ENCODE assay signal across 8 mouse cellular contexts in the genomic region with DNA sequence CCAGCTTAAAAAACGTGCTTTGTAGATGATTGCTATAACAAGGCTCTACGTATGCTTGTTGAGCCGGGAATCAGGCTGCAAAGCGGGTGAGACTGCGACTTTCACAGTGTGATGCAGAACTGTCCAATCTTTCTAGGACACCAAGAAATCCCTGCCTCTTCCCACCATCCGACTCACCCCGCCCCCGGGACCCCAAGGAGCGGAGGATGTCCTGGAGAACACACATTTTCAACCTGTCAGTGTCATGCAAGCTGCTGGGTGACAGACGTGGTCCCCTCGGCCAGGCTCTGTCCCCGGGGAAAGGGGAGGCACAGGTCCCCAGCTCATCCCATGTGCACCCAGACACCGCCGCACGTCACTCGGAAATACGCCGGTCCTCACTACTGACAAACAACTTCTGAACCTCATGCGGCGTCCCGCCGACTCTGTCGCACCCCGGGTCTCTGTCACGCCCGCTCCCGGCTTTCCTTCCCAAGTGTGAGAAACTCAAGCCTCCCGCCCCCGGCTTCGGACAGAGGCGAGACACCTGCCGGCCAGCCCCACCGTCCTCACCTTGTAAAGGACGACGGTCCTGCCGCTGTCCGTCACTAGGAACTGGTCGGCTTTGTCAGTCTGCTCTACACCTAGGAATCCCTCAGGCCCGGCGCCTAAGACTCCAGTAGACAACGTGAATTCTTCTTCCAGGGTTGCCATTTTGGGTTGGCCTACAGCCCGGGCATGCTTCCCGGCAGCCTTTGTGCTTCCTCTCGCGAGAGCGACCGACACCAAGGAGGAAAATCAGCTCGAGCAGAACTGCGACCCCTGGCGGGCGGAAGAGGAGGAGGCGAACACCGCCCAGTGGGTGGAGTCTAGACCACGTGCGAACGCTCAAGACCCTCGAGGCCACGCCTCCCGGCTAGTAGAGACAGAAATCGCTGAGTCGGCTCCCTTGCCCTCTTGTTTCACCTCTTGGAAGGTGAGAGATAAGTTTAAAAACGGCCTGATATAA. TPM values are rescaled to one million over a fixed set of nuclear protein-coding genes. Genes with fewer than 3 reads are reported as not detected.
DNase-seq lines count a peak whose midpoint lies in the region; ATAC-seq and TF ChIP-seq lines count a peak whose summit lies in the region.

A gene (minus strand): TSS at position 817 of the 988 bp plus-strand sequence.

- H3K4me3 ChIP-seq in C2C12 (ENCODE audit: insufficient read depth, poor library complexity, severe bottlenecking) (peak within 1 kb of the TSS; percentile 99), myocyte (peak within 1 kb of the TSS; percentile 69)
- peak within 1 kb of the TSS; percentile 70 for H3K4me3 ChIP-seq in erythroblast, embryonic 14.5 days (replicated peaks)
- H3K4me3 ChIP-seq in heart, embryonic 11.5 days (ENCODE audit: low read depth, low read length) = peak within 1 kb of the TSS; percentile 82
- peak within 1 kb of the TSS; percentile 96 for H3K4me3 ChIP-seq in kidney, embryonic 16.5 days (ENCODE audit: low read length)
- peak within 1 kb of the TSS; percentile 76 for H3K4me3 ChIP-seq in liver, adult 2 months (ENCODE audit: insufficient read depth, low read depth, low read length)

- ATAC-seq in heart, embryonic 11.5 days (replicated peaks; ENCODE audit: insufficient number of reproducible peaks, low FRiP score, low TSS enrichment) = peak; percentile 93
- ATAC-seq in kidney, embryonic 16.5 days (ENCODE audit: low FRiP score, low TSS enrichment) = peak; percentile 96

- peak; percentile 34; the same call in 1 of the 2 replicates for TF ChIP-seq POLR2A in brain, embryonic 14.5 days (IDR thresholded peaks at IDR 0.05; ENCODE audit: borderline replicate concordance, extremely low read depth, insufficient read depth, insufficient read length, poor library complexity, severe bottlenecking)
- 0 out of 2 replicates have a peak, but pooled peaks have one; percentile 33 for TF ChIP-seq POLR2A in liver, adult 2 months (IDR thresholded peaks at IDR 0.05; ENCODE audit: extremely low read depth, insufficient read depth, low read length)
- peak; percentile 63 for TF ChIP-seq POLR2A in myocyte (IDR thresholded peaks at IDR 0.05; ENCODE audit: insufficient read length, low read depth)

- no peaks in the 10 kb centered on the region for H3K9me3 ChIP-seq in erythroblast, embryonic 14.5 days (ENCODE audit: control insufficient read depth, low read length)
- H3K9me3 ChIP-seq in heart, embryonic 11.5 days (replicated peaks; ENCODE audit: control insufficient read depth, low read length) = no peaks in the 10 kb centered on the region
- no peaks in the 10 kb centered on the region for H3K9me3 ChIP-seq in kidney, embryonic 16.5 days (ENCODE audit: low read length)

- peaks cover 29% of the 10 kb centered on the region for H3K79me3 ChIP-seq in C2C12 (ENCODE audit: low read depth)

- H3K4me2 ChIP-seq in heart, embryonic 11.5 days = peak within 1 kb of the TSS; percentile 71
- peak within 1 kb of the TSS; percentile 68 for H3K4me2 ChIP-seq in kidney, embryonic 16.5 days (replicated peaks; ENCODE audit: low read depth, low read length)
- peak within 1 kb of the TSS; percentile 93 for H3K4me2 ChIP-seq in myocyte (ENCODE audit: low read depth)

- H3K27me3 ChIP-seq in C2C12 (ENCODE audit: control insufficient read depth, insufficient read depth, insufficient read length) (no peaks in the 10 kb centered on the region), myocyte (ENCODE audit: control insufficient read depth, insufficient read depth, insufficient read length) (no peaks in the 10 kb centered on the region)
- H3K27me3 ChIP-seq in erythroblast, embryonic 14.5 days (ENCODE audit: control insufficient read depth) = no peaks in the 10 kb centered on the region
- no peaks in the 10 kb centered on the region for H3K27me3 ChIP-seq in heart, embryonic 11.5 days (ENCODE audit: control insufficient read depth, insufficient read depth, low read length)
- no peaks in the 10 kb centered on the region for H3K27me3 ChIP-seq in kidney, embryonic 16.5 days (ENCODE audit: insufficient read depth, low read length)
- H3K27me3 ChIP-seq in liver, adult 2 months (ENCODE audit: control insufficient read depth, insufficient read depth, low read length) = no peaks in the 10 kb centered on the region
- no peaks in the 10 kb centered on the region for H3K27me3 ChIP-seq in splenic B cell, adult 2 months (ENCODE audit: control insufficient read depth, insufficient read depth, low read length, poor library complexity, severe bottlenecking)

- H3K36me3 ChIP-seq in C2C12 (ENCODE audit: control insufficient read depth, insufficient read depth) (peaks cover 33% of the 10 kb centered on the region), myocyte (ENCODE audit: control insufficient read depth, insufficient read depth) (peaks cover 15% of the 10 kb centered on the region)
- H3K36me3 ChIP-seq in erythroblast, embryonic 14.5 days (ENCODE audit: control insufficient read depth) = peaks cover 32% of the 10 kb centered on the region
- H3K36me3 ChIP-seq in heart, embryonic 11.5 days (ENCODE audit: control insufficient read depth, insufficient read depth, low read length) = peaks cover 5% of the 10 kb centered on the region
- H3K36me3 ChIP-seq in kidney, embryonic 16.5 days (ENCODE audit: insufficient read depth, low read length) = peaks cover 18% of the 10 kb centered on the region
- peaks cover 10% of the 10 kb centered on the region for H3K36me3 ChIP-seq in liver, adult 2 months (ENCODE audit: control insufficient read depth, insufficient read depth, low read length)
- H3K36me3 ChIP-seq in splenic B cell, adult 2 months (ENCODE audit: control insufficient read depth, insufficient read depth, low read length, poor library complexity, severe bottlenecking) = peaks cover 5% of the 10 kb centered on the region; the same call in 1 of the 2 replicates

- peaks cover 25% of the 10 kb centered on the region for H3K4me1 ChIP-seq in erythroblast, embryonic 14.5 days (ENCODE audit: control insufficient read depth)
- peaks cover 5% of the 10 kb centered on the region; the same call in 1 of the 2 replicates for H3K4me1 ChIP-seq in heart, embryonic 11.5 days (ENCODE audit: control insufficient read depth, insufficient read depth, low read length)
- H3K4me1 ChIP-seq in kidney, embryonic 16.5 days (ENCODE audit: insufficient read depth, low read length) = peaks cover 6% of the 10 kb centered on the region
- peaks cover 2% of the 10 kb centered on the region; the same call in 1 of the 2 replicates for H3K4me1 ChIP-seq in liver, adult 2 months (ENCODE audit: control insufficient read depth, insufficient read depth, low read length)

- peak within 1 kb of the TSS; percentile 99 for H3ac ChIP-seq in C2C12 (ENCODE audit: control insufficient read depth, insufficient read length, low read depth)
- H3ac ChIP-seq in myocyte (ENCODE audit: control insufficient read depth, insufficient read length) = peak within 1 kb of the TSS; percentile 57

- peaks cover 47% of the 10 kb centered on the region for H3K79me2 ChIP-seq in C2C12 (ENCODE audit: control insufficient read depth, insufficient read depth)
- peaks cover 8% of the 10 kb centered on the region; the same call in 1 of the 2 replicates for H3K79me2 ChIP-seq in liver, adult 2 months (ENCODE audit: control insufficient read depth, insufficient read depth, low read length)
- peaks cover 35% of the 10 kb centered on the region for H3K79me2 ChIP-seq in myocyte (ENCODE audit: control insufficient read depth, insufficient read depth)

- DNase-seq in brain, embryonic 14.5 days (ENCODE audit: low read depth) = peak; percentile 99
- peak; percentile 92 for DNase-seq in liver, adult 2 months (ENCODE audit: extremely low read depth, low read depth, low spot score)
- peak; percentile 99 for DNase-seq in splenic B cell, adult 2 months (ENCODE audit: low read depth, low spot score)

- peak within 1 kb of the TSS; percentile 96 for H3K9ac ChIP-seq in heart, embryonic 11.5 days (ENCODE audit: low read depth, low read length)
- H3K9ac ChIP-seq in kidney, embryonic 16.5 days (replicated peaks; ENCODE audit: low read length) = peak within 1 kb of the TSS; percentile 93
- H3K9ac ChIP-seq in liver, adult 2 months (ENCODE audit: low read depth, low read length) = peak within 1 kb of the TSS; percentile 83

- H3K27ac ChIP-seq in heart, embryonic 11.5 days (ENCODE audit: low read depth, low read length) = peak within 1 kb of the TSS; percentile 70
- peak within 1 kb of the TSS; percentile 73 for H3K27ac ChIP-seq in kidney, embryonic 16.5 days (ENCODE audit: low read length)
- H3K27ac ChIP-seq in liver, adult 2 months (replicated peaks; ENCODE audit: insufficient read depth, low read depth, low read length) = peak within 1 kb of the TSS; percentile 56

- under 1% methylated on average over 62 of the region's 62 CpGs for WGBS in heart, embryonic 11.5 days (ENCODE audit: insufficient replicate concordance)
- WGBS in kidney, embryonic 16.5 days = under 1% methylated on average over 62 of the region's 62 CpGs
- WGBS in liver, adult 2 months = under 1% methylated on average over 62 of the region's 62 CpGs

- TF ChIP-seq CTCF in C2C12 (IDR thresholded peaks at IDR 0.05; ENCODE audit: control insufficient read depth, insufficient read depth, insufficient read length) = peak; percentile 86
- TF ChIP-seq CTCF in brain, embryonic 14.5 days (IDR thresholded peaks at IDR 0.05; ENCODE audit: borderline replicate concordance, extremely low read depth, insufficient read depth, insufficient read length) = peak; percentile 98
- peak; percentile 94 for TF ChIP-seq CTCF in liver, adult 2 months (IDR thresholded peaks at IDR 0.05; ENCODE audit: low read depth, low read length)

TF ChIP-seq in C2C12, 6 proteins besides CTCF, POLR2A, EP300 and RAD21:
- TF ChIP-seq MAX (IDR thresholded peaks at IDR 0.05) (peak; percentile 97), MYOD1 (IDR thresholded peaks at IDR 0.05; ENCODE audit: control insufficient read depth, insufficient read length, low read depth) (no peak), USF1 (IDR thresholded peaks at IDR 0.05; ENCODE audit: low read depth) (peak; percentile 86)
TF ChIP-seq in C2C12: peak in this region for 2.

TF ChIP-seq in myocyte, 11 proteins besides CTCF, POLR2A, EP300 and RAD21 (continues in another document):
- TF ChIP-seq SRF (IDR thresholded peaks at IDR 0.05; ENCODE audit: control insufficient read depth, insufficient read length, low read depth) (peak; percentile 66), POLR2AphosphoS2 (IDR thresholded peaks at IDR 0.05; ENCODE audit: insufficient read length, low read depth) (peak; percentile 50), MYOG (IDR thresholded peaks at IDR 0.05; ENCODE audit: control insufficient read depth in 1 of 3, insufficient read depth in 1 of 3, insufficient read length in 2 of 3, low read depth in 2 of 3) (no peak), TCF12 (IDR thresholded peaks at IDR 0.05; ENCODE audit: insufficient read depth, poor library complexity, severe bottlenecking) (no peak)

RNA-seq across cellular contexts. Expression of the gene that starts here (rescaled TPM):
- polyA plus RNA-seq in C2C12 (2012; fragmentation: generic; extraction: Trizol) (24.4 TPM), myocyte (2012; fragmentation: generic; extraction: Trizol) (20.0 TPM)
- 30.2 and 34.4 TPM in 2 replicates for polyA plus RNA-seq in brain, embryonic 14.5 days (2012; rRNA removed)
- 0.03 and 0.13 TPM in 2 replicates for polyA plus RNA-seq in erythroblast, embryonic 14.5 days (2012)
- 48.8 and 50.0 TPM in 2 replicates for polyA plus RNA-seq in heart, embryonic 11.5 days (2014; fragmentation: Nextera tagmentation; extraction: Ambion mirVana)
- polyA plus RNA-seq in kidney, embryonic 16.5 days (2015; fragmentation: Nextera tagmentation; extraction: Ambion mirVana) = 61.3 and 63.0 TPM in 2 replicates
- 9.0 and 10.1 TPM in 2 replicates for total RNA-seq in liver, adult 2 months (2014; rRNA removed)
- 4.1 and 4.6 TPM in 2 replicates for polyA plus RNA-seq in liver, adult 2 months (2012; rRNA removed)

Comparison
In these comparisons a context has a peak if more than half of its experiments do, and no peak if none do; other contexts are left out.
1. Peak in every context shown above with its lines: DNase-seq, ATAC-seq, H3K4me3 ChIP-seq and H3K27ac ChIP-seq.